Mouse (Mus musculus) A20 (cell line): Measurements from ENCODE around the gene Bmt2.
A peak's percentile ranks its signal among the peaks of the same experiment; 100 is the strongest.

Experiments used
- DNase-seq: peaks from one replicate; pipeline ENCODE4 v3.0.0-alpha.2; 2011; ENCODE audit warnings: low read depth, low spot score

Gene Bmt2

GRCm38 (mm10) chr6:13617110-13617509 is 60.7 kb downstream of the Bmt2 start:
- no peak for DNase-seq

- no peak for DNase-seq
Observed at GRCm38 (mm10) chr6:13614568-13614967, 63.2 kb downstream of the Bmt2 start.

- DNase-seq = no peak
Observed at GRCm38 (mm10) chr6:13613671-13614070, 64.1 kb downstream of the Bmt2 start.

- DNase-seq = peak; percentile 79
Observed at GRCm38 (mm10) chr6:13610869-13611268, 66.9 kb downstream of the Bmt2 start.

GRCm38 (mm10) chr6:13609353-13610140 is 68.2 kb downstream of the Bmt2 start:
- DNase-seq = peak; percentile 86

- DNase-seq = peak; percentile 95
Observed at GRCm38 (mm10) chr6:13607621-13608493, 69.9 kb downstream of the Bmt2 start, which contains the start of gene Tmem168. Gene Tmem168, minus strand, starts transcription at chr6:13608100.

- no peak for DNase-seq
Observed at GRCm38 (mm10) chr6:13606921-13607620, 70.7 kb downstream of the Bmt2 start.

- no peak for DNase-seq
Observed at GRCm38 (mm10) chr6:13606394-13606793, 71.4 kb downstream of the Bmt2 start.

- no peak for DNase-seq
Observed at GRCm38 (mm10) chr6:13603134-13603533, 74.6 kb downstream of the Bmt2 start.

GRCm38 (mm10) chr6:13601587-13601986 is 76.2 kb downstream of the Bmt2 start:
- peak; percentile 75 for DNase-seq

GRCm38 (mm10) chr6:13598239-13598923 is 79.4 kb downstream of the Bmt2 start:
- DNase-seq = peak; percentile 77

GRCm38 (mm10) chr6:13592729-13593345 is 84.9 kb downstream of the Bmt2 start:
- no peak for DNase-seq

- no peak for DNase-seq
Observed at GRCm38 (mm10) chr6:13586560-13586959, 91.2 kb downstream of the Bmt2 start.

- DNase-seq = no peak
Observed at GRCm38 (mm10) chr6:13586154-13586553, 91.6 kb downstream of the Bmt2 start.

- no peak for DNase-seq
Observed at GRCm38 (mm10) chr6:13584788-13585187, 93.0 kb downstream of the Bmt2 start.

GRCm38 (mm10) chr6:13582075-13582474 is 95.7 kb downstream of the Bmt2 start:
- no peak for DNase-seq
